Mouse (Mus musculus) cerebellum, adult 2 months (tissue): Measurements from ENCODE around the gene Zbtb25.

Experiments used
- CTCF ChIP-seq: fragments of 200-500 bp; IDR thresholded peaks from 2 replicates; pipeline ENCODE4 v1.5.1; 2011; ENCODE audit warnings: low read depth, mild to moderate bottlenecking, control low read depth, low read length, moderate library complexity, borderline replicate concordance; ENCODE audit not compliant: insufficient read depth
- POLR2A ChIP-seq: fragments of 200-500 bp; IDR thresholded peaks from 2 replicates; pipeline ENCODE4 v1.6.1; 2011; ENCODE audit warnings: low read length, control low read depth, borderline replicate concordance; ENCODE audit not compliant: insufficient read depth

DNA sequence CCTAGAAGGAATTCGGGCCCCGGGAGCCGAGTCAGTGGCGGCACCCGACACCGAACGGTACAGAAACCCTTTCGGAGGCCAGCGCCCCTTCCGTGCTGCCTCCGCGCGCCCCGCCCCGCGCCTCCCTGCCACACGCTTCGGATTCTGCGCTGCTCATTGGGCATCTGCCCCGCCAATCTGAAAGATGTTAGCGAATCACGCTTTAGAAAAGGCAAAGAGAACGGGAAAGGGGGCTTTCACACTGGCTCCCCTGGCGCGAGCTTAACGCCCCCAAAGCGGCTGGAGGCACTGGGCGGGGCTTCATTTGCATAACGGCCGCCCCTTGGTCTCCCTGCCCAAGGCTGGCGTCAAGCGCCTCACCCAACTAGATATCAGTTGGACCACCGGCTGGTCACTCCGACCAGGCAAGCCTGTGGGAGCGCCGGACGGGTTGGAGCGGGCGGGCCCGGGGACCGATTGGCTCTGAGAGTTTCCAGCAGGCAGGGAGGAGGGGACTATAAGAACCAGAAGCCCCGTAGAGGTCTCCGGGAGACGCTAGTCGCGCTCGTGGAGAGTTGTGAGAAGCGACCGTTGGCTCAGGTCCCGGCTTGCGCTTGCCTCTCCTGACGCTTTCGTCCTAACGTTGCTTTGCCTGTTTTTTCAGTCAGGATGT is 34.6 kb upstream of the Zbtb25 start, which contains the start of gene Hspa2:
- TF ChIP-seq POLR2A, result peak; percentile 88; the same call in 1 of the 2 replicates
- TF ChIP-seq CTCF, result no peak
